Mouse (Mus musculus) telencephalon, adult 2 months (tissue): ENCODE data around the gene Dpm2.

Source experiments
- DNase-seq: peaks from one replicate; pipeline ENCODE4 v3.0.0-alpha.2; 2011; ENCODE audit warnings: low read depth, low spot score

The Dpm2 gene

DNA sequence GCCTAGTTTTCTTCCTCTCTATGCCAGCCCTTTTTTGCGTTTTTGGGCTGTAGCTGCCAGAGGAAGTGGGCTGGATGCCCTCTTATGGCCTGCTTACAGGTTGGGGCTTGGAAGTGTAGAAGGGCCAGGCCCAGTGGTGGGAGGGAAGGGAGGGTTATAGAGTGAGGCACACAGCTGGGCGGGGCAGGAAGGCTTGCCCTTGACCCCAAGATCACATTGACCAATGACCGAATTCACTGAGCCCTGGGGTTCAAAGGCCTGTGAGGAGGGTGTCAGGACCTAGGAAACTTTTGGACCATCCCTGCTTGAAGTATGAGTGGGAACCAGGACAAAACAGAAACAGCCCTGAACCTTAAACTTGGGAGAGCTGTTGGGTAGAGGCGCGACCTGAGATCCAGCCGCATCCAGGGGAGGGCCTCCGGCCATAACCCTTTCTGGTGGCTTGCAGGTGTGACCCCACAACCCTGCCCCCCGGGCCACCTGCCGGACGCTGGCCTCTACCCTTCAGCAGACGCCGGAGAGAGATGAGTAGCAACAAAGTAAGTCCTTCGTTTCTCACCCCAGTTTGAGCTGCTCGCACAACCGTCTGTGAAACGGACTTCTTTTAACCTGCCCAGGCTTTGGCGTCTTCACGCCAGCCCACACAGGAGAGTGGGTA, 38.2 kb downstream of the Dpm2 start:
- no peak for DNase-seq

DNA sequence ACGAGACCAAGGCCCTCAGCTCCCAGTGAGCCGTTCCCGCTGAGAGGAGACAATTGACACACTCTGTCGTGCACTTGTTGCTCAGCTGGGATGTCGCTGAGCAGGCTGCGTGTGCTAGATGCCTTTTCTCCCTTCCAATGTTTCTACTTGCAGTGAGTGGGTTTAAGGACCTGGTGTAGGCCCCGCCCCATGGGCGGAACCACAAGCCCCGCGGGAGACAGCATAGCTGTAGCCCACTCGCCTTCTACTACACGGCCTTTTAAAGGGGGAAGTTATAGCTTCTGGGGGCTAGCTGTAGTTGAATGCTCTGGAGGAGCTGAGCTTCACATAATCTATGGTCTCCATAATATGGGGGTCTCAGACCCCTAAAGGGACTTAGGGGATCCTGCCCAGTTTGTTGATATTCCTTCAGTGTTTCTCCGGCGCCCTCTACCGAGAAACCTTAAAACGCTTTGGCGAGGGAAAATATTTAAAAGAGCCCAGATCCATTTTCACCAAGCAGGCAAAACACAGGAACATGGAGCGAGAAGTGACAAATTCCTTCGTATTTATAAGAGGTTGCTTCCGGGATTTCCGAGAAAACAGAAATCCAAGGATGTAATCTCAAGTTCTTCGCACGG, 40.1 kb downstream of the Dpm2 start:
- no peak for DNase-seq

DNA sequence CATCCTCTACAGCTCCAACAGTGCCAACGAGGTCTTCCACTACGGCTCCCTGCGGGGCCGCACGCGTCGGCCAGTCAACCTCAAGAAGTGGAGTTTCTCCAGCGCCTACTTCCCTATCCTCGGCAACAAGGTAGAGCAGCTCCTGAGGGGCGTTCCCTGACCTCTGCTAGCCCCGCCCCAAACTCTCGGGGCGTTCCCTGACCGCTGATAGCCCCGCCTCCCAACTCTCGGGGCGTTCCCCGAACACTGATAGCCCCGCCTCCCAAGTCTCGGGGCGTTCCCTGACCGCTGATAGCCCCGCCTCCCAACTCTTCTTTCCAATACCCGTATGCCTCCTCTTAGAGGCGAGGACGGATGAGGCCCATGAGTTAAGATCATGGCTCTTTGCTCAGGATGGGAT, 41.6 kb downstream of the Dpm2 start:
- DNase-seq = no peak

DNA sequence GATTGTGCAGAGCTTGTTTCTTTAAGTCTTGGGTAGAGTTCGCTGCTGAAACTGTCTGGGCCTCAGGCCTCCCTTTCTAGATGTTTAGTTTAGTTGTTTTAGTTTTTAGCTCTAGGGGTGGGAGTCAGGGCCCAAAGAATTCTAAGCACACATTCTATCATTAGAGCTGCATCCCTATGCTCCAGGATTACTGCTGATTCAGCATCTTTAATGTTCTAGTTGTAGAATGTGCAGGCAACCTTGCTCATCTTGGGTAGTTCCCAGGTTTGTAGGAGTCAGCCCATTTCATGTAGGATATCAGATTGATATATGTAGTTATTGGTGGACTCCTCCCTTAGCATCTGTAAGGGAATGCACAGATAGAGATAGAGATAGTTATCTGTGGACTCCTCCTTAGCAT, 46.5 kb downstream of the Dpm2 start:
- no peak for DNase-seq

DNA sequence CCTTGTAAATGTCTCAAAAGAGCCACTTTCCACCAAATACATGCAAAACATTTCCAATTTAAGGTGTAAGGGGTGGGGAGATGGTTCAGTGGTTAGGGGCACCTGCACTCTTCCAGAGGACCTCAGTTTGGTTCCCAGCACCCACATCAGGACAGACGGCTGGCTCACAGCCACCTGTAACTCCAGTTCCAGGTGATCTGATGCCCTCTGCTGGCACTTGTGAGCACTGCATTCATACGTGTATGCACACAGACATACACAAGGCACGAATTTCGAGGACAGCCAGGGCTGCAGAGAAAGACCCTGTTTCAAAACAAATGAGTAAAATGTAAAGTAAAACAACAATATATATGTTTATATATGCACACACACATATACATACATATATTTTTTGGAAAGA, 46.9 kb downstream of the Dpm2 start:
- no peak for DNase-seq

DNA sequence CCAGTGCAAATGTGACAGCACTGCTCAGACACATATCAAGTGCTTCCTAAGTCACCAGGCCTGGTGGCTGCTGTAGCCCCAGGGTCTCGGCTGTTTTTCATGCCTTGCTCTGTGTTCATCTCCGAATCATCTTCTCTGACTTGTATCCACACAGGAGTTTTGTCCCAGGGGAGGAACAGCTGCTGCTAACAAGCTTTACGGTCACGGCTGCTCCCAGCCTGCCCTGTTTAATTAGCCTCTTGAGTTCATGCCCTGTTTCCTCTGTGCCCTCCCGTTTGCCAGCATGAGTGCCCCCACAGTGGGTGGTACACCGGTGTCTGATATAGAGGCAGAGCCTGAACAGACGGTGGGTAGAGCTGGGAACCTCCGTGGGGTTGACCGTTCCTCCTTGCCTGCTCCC, 47.4 kb downstream of the Dpm2 start:
- DNase-seq = no peak

DNA sequence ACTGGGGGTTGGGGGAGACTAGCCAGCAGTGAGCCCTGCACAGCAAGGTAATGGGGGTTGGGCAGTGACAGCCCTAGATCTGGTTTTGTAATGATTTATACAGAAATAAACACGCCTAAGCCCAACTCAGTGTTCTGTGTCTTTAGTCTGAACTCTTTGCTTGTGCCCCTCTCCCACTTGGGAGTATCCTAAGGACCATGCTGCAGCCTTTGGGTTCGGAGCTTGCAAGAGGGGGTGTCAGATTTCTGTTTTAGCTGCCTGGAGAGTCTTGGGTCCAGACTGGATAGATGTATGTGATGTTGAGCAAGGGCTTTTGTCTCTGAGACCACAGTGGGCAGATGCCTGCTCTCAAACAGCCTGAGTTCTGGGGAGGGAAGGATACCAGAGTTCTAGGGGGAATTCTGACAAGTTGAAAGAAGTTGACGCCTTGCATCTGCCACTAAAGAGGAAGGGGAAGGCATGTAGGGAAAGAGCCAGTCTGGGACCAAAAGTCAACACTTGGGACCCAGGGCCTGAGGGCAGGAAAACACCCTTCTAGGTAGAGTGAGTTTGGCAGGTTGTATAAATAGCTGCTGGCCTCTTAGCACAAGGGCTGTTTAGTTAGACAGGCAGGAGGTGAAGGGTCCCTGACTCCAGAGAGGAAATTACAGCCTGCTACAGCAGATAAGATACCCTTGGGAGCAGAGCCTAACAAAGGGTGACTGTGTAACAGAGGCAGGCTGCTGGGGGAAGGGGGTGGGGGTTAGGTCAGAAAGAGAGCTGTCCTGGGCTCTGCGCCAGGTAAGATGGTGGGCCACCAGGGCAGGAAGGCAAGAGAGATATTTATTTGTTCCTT, 50.2 kb downstream of the Dpm2 start:
- no peak for DNase-seq

DNA sequence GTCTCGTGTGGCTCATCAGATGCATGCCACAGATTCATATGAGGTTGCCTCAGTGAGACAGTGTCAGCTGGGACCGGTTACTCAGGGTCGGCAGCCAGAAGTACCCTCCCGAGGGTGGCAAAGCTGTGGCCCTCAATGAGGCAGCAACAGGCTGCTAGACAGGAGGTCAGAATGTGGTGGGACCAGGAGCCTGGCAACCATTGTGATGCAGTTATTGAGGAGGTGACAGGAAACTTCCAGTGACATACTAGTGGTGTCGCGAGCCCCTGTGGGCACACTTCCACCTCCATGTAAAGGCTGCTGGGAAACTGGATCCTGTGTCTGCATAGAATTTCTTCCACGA, 50.8 kb downstream of the Dpm2 start, which contains the start of gene Ak1:
Ak1 (plus strand) TSS at position 242 of the 343 bp plus-strand sequence.
- DNase-seq = no peak
